Mouse (Mus musculus): ENCODE data around the gene Flrt1. TPM values are rescaled to one million over a fixed set of nuclear protein-coding genes. Genes with fewer than 3 reads are reported as not detected.

Gene Flrt1
- polyA plus RNA-seq, 1 experiment from 2014 or later, result 5.6 TPM

DNA sequence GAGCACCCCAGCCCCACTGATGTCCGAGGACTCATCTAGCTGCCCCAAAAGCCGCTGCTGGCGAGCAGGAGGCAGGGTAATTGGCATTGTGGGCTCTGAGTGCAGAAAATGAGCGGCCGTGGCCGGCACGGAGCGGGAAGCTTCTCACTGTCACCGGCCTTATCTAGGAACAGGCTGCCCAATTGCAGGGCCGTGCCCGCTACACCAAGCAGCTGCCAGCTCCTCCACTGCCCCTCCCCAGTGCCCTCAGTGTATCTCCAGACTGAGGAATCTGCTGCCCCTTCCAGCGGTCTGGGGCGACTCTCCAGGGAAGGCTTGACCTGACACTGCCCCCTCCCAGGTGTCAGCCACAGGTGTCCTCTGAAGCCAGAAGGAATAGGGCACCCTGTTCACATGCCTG lies 40.8 kb upstream of the Flrt1 start:
- Histone ChIP-seq H3K27me3 (ENCODE audit: control insufficient read depth, insufficient read depth, low read length) (peaks cover 6% of the 10 kb centered on the region), H3K9me3 (ENCODE audit: control insufficient read depth, low read length) (no peaks in the 10 kb centered on the region), H3K9ac (ENCODE audit: low read depth, low read length) (no peak overlapping the region), H3K36me3 (ENCODE audit: control insufficient read depth, insufficient read depth, low read length) (no peaks in the 10 kb centered on the region), H3K27ac (ENCODE audit: low read depth, low read length) (no peak overlapping the region), H3K4me1 (replicated peaks; ENCODE audit: control insufficient read depth, insufficient read depth, low read length) (peaks cover 16% of the 10 kb centered on the region), H3K4me2 (replicated peaks; ENCODE audit: low read depth, low read length) (no peak overlapping the region), H3K4me3 (ENCODE audit: low read depth, low read length) (no peak overlapping the region)
- no peak for DNase-seq (ENCODE audit: low spot score)
- WGBS, result 75% methylated on average over 13 of the region's 13 CpGs
- no peak for ATAC-seq (ENCODE audit: low FRiP score)

DNA sequence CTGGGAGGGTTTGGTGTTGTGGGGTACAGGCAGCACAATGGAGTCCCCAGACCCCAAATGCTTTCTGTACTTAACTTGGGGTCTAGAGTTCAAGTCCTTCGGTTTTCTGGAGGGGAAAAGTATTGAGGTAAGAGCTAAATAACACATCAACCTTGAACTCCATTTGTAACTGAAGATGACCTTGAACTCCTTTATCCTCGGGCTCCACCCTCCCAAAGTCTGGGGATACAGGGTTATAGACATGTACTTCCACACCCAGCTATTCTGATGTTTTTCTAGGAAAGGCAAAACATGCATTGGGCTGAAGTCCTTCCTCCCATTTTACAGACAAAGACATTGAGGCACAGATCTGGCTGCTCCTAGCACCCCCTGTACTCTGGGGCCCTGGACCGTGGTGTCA lies 38.9 kb upstream of the Flrt1 start:
- peak overlapping the region; percentile 48; the same call in 1 of the 2 replicates for H3K4me2 ChIP-seq (replicated peaks; ENCODE audit: low read depth, low read length)
- no peaks in the 10 kb centered on the region for H3K36me3 ChIP-seq (ENCODE audit: control insufficient read depth, insufficient read depth, low read length)
- H3K4me3 ChIP-seq (ENCODE audit: low read depth, low read length), result no peak overlapping the region
- H3K27me3 ChIP-seq (ENCODE audit: control insufficient read depth, insufficient read depth, low read length), result peaks cover 6% of the 10 kb centered on the region
- ATAC-seq (ENCODE audit: low FRiP score) (no peak), DNase-seq (ENCODE audit: low spot score) (no peak)
- H3K9ac ChIP-seq (ENCODE audit: low read depth, low read length), result no peak overlapping the region
- H3K9me3 ChIP-seq (ENCODE audit: control insufficient read depth, low read length), result no peaks in the 10 kb centered on the region
- H3K4me1 ChIP-seq (replicated peaks; ENCODE audit: control insufficient read depth, insufficient read depth, low read length), result peaks cover 16% of the 10 kb centered on the region
- 75% methylated on average over 3 of the region's 3 CpGs for WGBS
- no peak overlapping the region for H3K27ac ChIP-seq (ENCODE audit: low read depth, low read length)

DNA sequence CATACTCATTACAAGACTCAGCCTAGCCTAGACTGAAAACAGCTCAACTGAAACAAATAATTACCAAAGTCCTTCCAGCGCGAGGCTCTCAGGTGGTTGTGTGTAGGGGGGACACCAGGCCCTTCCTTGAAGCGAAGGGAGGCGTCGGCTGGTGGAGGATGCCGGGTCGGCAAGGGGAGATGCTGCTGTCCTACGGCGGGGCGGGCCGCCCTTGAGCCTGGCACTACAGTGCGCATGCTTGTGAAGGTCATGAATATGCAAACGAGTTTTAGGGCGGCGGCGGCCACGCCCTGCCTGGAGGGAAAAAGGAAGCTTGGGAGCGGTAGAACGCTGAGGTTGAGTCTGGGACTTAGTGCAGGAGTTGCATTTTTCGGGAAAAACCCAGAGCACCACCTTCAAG lies 38.3 kb upstream of the Flrt1 start:
- H3K4me1 ChIP-seq (replicated peaks; ENCODE audit: control insufficient read depth, insufficient read depth, low read length), result peaks cover 14% of the 10 kb centered on the region
- H3K9me3 ChIP-seq (ENCODE audit: control insufficient read depth, low read length), result no peaks in the 10 kb centered on the region
- peak overlapping the region; percentile 48 for H3K4me2 ChIP-seq (replicated peaks; ENCODE audit: low read depth, low read length)
- DNase-seq (ENCODE audit: low spot score) (peak; percentile 84), ATAC-seq (ENCODE audit: low FRiP score) (peak; percentile 61)
- peak overlapping the region; percentile 38 for H3K9ac ChIP-seq (ENCODE audit: low read depth, low read length)
- H3K36me3 ChIP-seq (ENCODE audit: control insufficient read depth, insufficient read depth, low read length), result no peaks in the 10 kb centered on the region
- H3K27me3 ChIP-seq (ENCODE audit: control insufficient read depth, insufficient read depth, low read length), result peaks cover 6% of the 10 kb centered on the region
- WGBS, result under 1% methylated on average over 20 of the region's 20 CpGs
- no peak overlapping the region for H3K27ac ChIP-seq (ENCODE audit: low read depth, low read length)
- H3K4me3 ChIP-seq (ENCODE audit: low read depth, low read length), result peak overlapping the region; percentile 22

DNA sequence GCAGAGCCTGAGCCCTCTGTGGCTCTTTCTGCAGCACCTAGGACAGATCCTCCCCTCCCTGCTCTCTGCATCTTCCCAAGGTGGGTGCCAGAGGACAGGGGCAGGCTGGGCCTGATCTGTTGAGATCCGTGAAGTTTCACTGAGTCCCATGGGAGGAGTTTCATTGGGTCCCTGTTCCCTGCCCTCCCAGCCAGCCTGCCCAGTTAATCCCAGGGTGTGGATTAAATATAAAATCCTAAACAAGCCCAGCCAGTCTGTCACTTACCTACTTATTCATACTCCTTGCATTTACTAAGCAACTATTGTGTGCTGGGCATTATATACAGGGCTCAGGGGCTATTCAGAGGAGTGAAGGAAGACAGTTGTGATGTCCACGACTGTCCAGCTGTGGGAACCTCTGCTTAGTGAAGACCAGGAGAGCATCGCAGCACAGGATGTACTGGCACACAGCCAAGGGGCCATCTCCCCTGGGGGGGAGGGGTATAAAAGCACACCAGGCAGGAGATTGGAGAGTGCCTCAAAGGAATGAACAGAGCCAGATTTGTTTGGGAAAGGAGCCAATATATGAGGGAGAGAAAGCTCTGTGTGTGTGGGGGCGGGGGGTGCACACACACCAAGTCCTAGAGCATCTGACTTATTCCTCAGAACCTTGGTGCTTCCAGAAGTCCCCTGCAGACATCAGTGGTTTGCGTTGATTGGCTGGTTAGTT lies 36.8 kb upstream of the Flrt1 start:
- H3K27ac ChIP-seq (ENCODE audit: low read depth, low read length), result no peak overlapping the region
- peaks cover 6% of the 10 kb centered on the region for H3K27me3 ChIP-seq (ENCODE audit: control insufficient read depth, insufficient read depth, low read length)
- 65% methylated on average over 5 of the region's 5 CpGs for WGBS
- no peak for DNase-seq (ENCODE audit: low spot score)
- H3K9ac ChIP-seq (ENCODE audit: low read depth, low read length), result no peak overlapping the region
- ATAC-seq (ENCODE audit: low FRiP score), result no peak
- no peaks in the 10 kb centered on the region for H3K9me3 ChIP-seq (ENCODE audit: control insufficient read depth, low read length)
- H3K4me1 ChIP-seq (replicated peaks; ENCODE audit: control insufficient read depth, insufficient read depth, low read length), result peaks cover 16% of the 10 kb centered on the region
- no peak overlapping the region for H3K4me2 ChIP-seq (replicated peaks; ENCODE audit: low read depth, low read length)
- no peak overlapping the region for H3K4me3 ChIP-seq (ENCODE audit: low read depth, low read length)
- H3K36me3 ChIP-seq (ENCODE audit: control insufficient read depth, insufficient read depth, low read length), result no peaks in the 10 kb centered on the region

DNA sequence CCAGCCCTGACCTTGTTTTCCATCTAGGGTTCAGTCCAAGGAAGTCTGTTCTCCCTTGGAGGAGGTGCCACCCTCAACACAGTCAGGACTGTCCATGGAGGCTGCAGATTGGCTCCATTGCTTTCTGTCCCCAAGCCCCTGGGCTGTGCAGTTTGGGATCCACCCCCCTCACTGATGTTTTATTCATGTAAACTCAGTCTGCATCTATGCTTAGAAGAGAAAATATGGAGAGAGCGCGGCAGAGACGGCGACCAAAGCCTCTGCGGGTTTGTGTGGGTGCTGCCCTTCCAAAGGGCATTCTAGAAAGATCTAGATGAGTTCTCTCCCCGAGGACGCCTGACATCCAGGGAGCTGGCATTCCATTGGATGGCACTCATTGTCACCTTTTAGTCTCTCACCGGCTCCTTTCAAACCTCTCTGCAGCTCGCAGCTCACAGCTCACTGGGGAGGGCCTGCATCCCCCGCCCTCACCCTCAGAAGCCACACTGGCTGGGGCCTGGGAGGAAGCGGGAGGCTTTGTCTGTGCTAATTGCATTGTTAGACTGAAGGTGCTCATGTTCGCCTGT lies 35.4 kb upstream of the Flrt1 start:
- Histone ChIP-seq H3K27ac (ENCODE audit: low read depth, low read length) (peak overlapping the region; percentile 51; the same call in 1 of the 2 replicates), H3K9me3 (ENCODE audit: control insufficient read depth, low read length) (no peaks in the 10 kb centered on the region), H3K27me3 (ENCODE audit: control insufficient read depth, insufficient read depth, low read length) (peaks cover 7% of the 10 kb centered on the region), H3K4me2 (replicated peaks; ENCODE audit: low read depth, low read length) (no peak overlapping the region), H3K4me3 (ENCODE audit: low read depth, low read length) (no peak overlapping the region), H3K4me1 (replicated peaks; ENCODE audit: control insufficient read depth, insufficient read depth, low read length) (peaks cover 19% of the 10 kb centered on the region), H3K9ac (ENCODE audit: low read depth, low read length) (no peak overlapping the region), H3K36me3 (ENCODE audit: control insufficient read depth, insufficient read depth, low read length) (no peaks in the 10 kb centered on the region)
- 45% methylated on average over 12 of the region's 12 CpGs for WGBS
- ATAC-seq (ENCODE audit: low FRiP score) (peak; percentile 41; the same call in 1 of the 2 replicates), DNase-seq (ENCODE audit: low spot score) (peak; percentile 19)

DNA sequence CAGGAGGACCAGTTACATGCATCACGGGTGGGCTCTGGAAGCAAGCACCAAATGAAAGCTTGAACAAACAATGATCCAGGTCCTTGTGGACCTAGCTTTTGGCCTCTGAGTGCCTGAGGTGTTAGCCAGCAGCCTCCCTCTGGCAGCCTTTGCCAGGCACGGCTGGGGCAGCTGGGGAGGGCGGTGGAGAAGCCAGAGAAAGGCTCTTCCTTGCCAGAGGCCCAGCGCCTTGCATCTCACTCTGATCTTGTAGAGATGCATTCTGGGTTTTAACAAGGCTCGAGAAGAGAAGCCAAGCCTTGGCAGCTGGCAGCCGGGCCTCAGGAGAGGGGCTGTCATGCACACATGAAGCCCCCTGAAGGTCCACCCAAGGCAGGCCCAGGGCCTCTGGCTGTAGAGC lies 34.8 kb upstream of the Flrt1 start:
- Histone ChIP-seq H3K4me3 (ENCODE audit: low read depth, low read length) (no peak overlapping the region), H3K4me2 (replicated peaks; ENCODE audit: low read depth, low read length) (no peak overlapping the region), H3K9ac (ENCODE audit: low read depth, low read length) (no peak overlapping the region), H3K36me3 (ENCODE audit: control insufficient read depth, insufficient read depth, low read length) (no peaks in the 10 kb centered on the region), H3K27ac (ENCODE audit: low read depth, low read length) (peak overlapping the region; percentile 2; the same call in 1 of the 2 replicates), H3K27me3 (ENCODE audit: control insufficient read depth, insufficient read depth, low read length) (peaks cover 3% of the 10 kb centered on the region), H3K9me3 (ENCODE audit: control insufficient read depth, low read length) (no peaks in the 10 kb centered on the region), H3K4me1 (replicated peaks; ENCODE audit: control insufficient read depth, insufficient read depth, low read length) (peaks cover 25% of the 10 kb centered on the region)
- DNase-seq (ENCODE audit: low spot score), result no peak
- WGBS, result 63% methylated on average over 6 of the region's 6 CpGs
- ATAC-seq (ENCODE audit: low FRiP score), result no peak

DNA sequence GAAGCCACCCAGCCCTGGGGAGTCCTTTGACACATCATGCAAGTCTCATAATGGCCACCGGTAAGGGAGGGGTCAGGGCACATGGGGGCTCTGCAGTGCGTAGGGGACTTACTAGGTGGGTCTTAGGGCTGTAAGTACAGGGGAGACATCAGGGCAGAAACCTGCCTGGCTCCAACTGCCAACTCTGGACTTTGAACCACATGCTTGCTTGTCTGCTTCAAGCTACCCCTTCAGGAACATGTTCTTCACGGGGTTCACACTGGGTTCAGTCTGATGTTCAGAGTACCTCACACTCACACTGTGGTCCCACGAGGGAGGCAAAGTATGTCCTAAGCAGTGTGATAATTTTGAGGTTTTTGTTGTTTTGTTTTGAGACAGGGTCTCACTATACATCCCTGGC lies 33.8 kb upstream of the Flrt1 start:
- H3K27me3 ChIP-seq (ENCODE audit: control insufficient read depth, insufficient read depth, low read length), result peaks cover 2% of the 10 kb centered on the region; the same call in 1 of the 2 replicates
- no peak overlapping the region for H3K4me3 ChIP-seq (ENCODE audit: low read depth, low read length)
- WGBS, result 74% methylated on average over 4 of the region's 4 CpGs
- H3K36me3 ChIP-seq (ENCODE audit: control insufficient read depth, insufficient read depth, low read length), result no peaks in the 10 kb centered on the region
- no peaks in the 10 kb centered on the region for H3K9me3 ChIP-seq (ENCODE audit: control insufficient read depth, low read length)
- ATAC-seq (ENCODE audit: low FRiP score) (no peak), DNase-seq (ENCODE audit: low spot score) (no peak)
- no peak overlapping the region for H3K4me2 ChIP-seq (replicated peaks; ENCODE audit: low read depth, low read length)
- H3K9ac ChIP-seq (ENCODE audit: low read depth, low read length), result no peak overlapping the region
- peaks cover 32% of the 10 kb centered on the region for H3K4me1 ChIP-seq (replicated peaks; ENCODE audit: control insufficient read depth, insufficient read depth, low read length)
- no peak overlapping the region for H3K27ac ChIP-seq (ENCODE audit: low read depth, low read length)

DNA sequence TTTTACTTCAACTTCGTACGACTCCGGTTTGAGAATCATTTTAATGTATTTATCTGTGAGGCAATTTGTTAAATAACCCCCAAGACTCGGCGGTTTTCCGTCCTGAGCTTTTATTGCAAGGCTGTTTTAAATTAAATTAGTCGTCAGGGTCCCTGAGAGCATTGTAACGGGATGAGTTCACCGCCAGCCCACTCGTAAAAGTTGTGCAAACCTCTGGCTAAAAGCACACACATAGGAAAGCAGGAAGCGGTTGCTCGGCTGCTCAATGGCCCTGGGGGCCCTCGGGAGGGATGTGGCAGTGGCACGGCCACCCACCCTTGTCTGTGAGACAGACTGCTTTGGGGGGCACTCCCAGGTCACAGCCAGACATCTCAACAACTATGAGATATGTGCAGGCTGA lies 32.8 kb upstream of the Flrt1 start:
- no peak overlapping the region for H3K9ac ChIP-seq (ENCODE audit: low read depth, low read length)
- ATAC-seq (ENCODE audit: low FRiP score) (no peak), DNase-seq (ENCODE audit: low spot score) (no peak)
- no peak overlapping the region for H3K27ac ChIP-seq (ENCODE audit: low read depth, low read length)
- peaks cover 35% of the 10 kb centered on the region for H3K4me1 ChIP-seq (replicated peaks; ENCODE audit: control insufficient read depth, insufficient read depth, low read length)
- 64% methylated on average over 14 of the region's 14 CpGs for WGBS
- H3K27me3 ChIP-seq (ENCODE audit: control insufficient read depth, insufficient read depth, low read length), result peaks cover 2% of the 10 kb centered on the region; the same call in 1 of the 2 replicates
- H3K4me3 ChIP-seq (ENCODE audit: low read depth, low read length), result no peak overlapping the region
- no peak overlapping the region for H3K4me2 ChIP-seq (replicated peaks; ENCODE audit: low read depth, low read length)
- no peaks in the 10 kb centered on the region for H3K9me3 ChIP-seq (ENCODE audit: control insufficient read depth, low read length)
- H3K36me3 ChIP-seq (ENCODE audit: control insufficient read depth, insufficient read depth, low read length), result no peaks in the 10 kb centered on the region

All from hindbrain, embryonic 11.5 days (tissue).